Mouse (Mus musculus): ENCODE results near the gene Snx19.

- no peak for TF ChIP-seq POLR2A (IDR thresholded peaks at IDR 0.05; ENCODE audit: control insufficient read depth, low read depth, low read length)
- no peak for TF ChIP-seq CTCF (IDR thresholded peaks at IDR 0.05; ENCODE audit: control insufficient read depth, insufficient read depth, insufficient replicate concordance, low read depth, low read length)
Observed at GRCm38 (mm10) chr9:30441761-30442160, 14.9 kb downstream of the Snx19 start.

Data from testis, adult 2 months (tissue).